Mouse (Mus musculus) myocyte (in vitro differentiated cells): ENCODE results near the gene Ifnar2.

ENCODE experiments used
- CEBPB ChIP-seq: IDR thresholded peaks from 2 replicates; pipeline ENCODE4 v1.6.1; 2011; ENCODE audit warnings: mild to moderate bottlenecking, moderate library complexity; ENCODE audit not compliant: poor library complexity, insufficient read depth, severe bottlenecking
- E2F4 ChIP-seq: IDR thresholded peaks from one replicate; pipeline ENCODE4 v1.6.1; 2011; ENCODE audit warnings: mild to moderate bottlenecking, control low read depth, moderate library complexity; ENCODE audit not compliant: insufficient read depth
- MAX ChIP-seq: IDR thresholded peaks from one replicate; pipeline ENCODE4 v1.6.1; 2011; ENCODE audit warnings: low read depth, mild to moderate bottlenecking, control low read depth
- MYOD1 ChIP-seq, 3 experiments: IDR thresholded peaks; one replicate each; pipeline ENCODE4 v1.6.1; 2011; ENCODE audit warnings: control low read depth in 2 of 3, low read depth in 2 of 3, mild to moderate bottlenecking in 2 of 3, moderate library complexity in 1 of 3; ENCODE audit not compliant: insufficient read length in 2 of 3, control insufficient read depth in 1 of 3
- MYOG ChIP-seq, 3 experiments: IDR thresholded peaks; one replicate each; pipeline ENCODE4 v1.6.1; 2011; ENCODE audit warnings: control low read depth in 2 of 3, low read depth in 2 of 3, mild to moderate bottlenecking in 2 of 3; ENCODE audit not compliant: insufficient read length in 2 of 3, control insufficient read depth in 1 of 3, insufficient read depth in 1 of 3
- POLR2A ChIP-seq: IDR thresholded peaks from one replicate; pipeline ENCODE4 v1.6.1; 2011; ENCODE audit warnings: low read depth, mild to moderate bottlenecking, control low read depth, moderate library complexity; ENCODE audit not compliant: insufficient read length
- REST ChIP-seq: IDR thresholded peaks from one replicate; pipeline ENCODE4 v1.6.1; 2011; ENCODE audit warnings: mild to moderate bottlenecking, control low read depth, moderate library complexity; ENCODE audit not compliant: insufficient read depth, insufficient read length
- SRF ChIP-seq: IDR thresholded peaks from one replicate; pipeline ENCODE4 v1.6.1; 2011; ENCODE audit warnings: low read depth; ENCODE audit not compliant: control insufficient read depth, insufficient read length
- USF1 ChIP-seq: IDR thresholded peaks from one replicate; pipeline ENCODE4 v1.6.1; 2011; ENCODE audit warnings: low read depth, mild to moderate bottlenecking, control low read depth, moderate library complexity

DNA sequence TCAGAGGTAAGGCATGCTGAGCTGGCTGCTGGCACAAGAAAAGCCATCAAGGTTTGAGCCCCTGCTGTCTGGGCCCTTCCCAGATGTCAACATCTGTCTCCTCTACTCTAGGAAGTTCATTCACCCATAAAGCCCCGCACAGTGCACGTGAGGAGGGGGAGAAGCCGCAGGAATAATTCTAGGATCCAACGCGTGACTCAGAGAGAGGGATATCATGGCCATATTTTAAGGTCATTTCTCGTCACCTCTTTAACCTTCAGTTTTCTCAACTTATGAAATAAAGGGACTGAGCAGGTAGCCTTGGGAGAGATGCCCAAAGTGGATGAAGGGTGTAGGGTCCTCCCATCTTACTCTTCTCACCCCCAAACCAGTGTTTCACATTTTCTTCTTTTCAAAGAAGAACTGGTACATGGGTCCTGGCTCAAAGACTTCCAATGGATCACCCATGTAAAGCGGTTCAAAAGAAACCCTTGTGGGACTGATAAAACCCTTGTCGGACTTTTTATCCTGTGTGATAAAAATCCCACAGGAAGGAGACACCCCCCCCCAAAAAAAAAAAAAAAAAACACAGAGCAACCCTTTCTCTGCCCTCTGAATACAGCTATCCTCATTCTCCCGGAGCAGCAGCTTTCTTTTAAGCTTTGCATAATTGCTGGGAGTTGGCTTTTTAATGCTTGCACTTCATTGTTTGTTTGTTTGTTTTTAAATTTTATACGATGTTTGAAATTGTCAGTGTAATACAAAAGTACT lies 32.4 kb downstream of the Ifnar2 start:
- no peak for TF ChIP-seq POLR2A
- no peak for TF ChIP-seq E2F4
- no peak for TF ChIP-seq SRF
- no peak for TF ChIP-seq CEBPB
- no peak for TF ChIP-seq MAX
- TF ChIP-seq MYOG (IDR thresholded peaks at IDR 0.05; ENCODE audit: control insufficient read depth in 1 of 3, insufficient read depth in 1 of 3, insufficient read length in 2 of 3, low read depth in 2 of 3), result no peak
- no peak for TF ChIP-seq MYOD1 (IDR thresholded peaks at IDR 0.05; ENCODE audit: control insufficient read depth in 1 of 3, insufficient read length in 2 of 3, low read depth in 2 of 3)
- no peak for TF ChIP-seq USF1
- TF ChIP-seq REST, result no peak
